In genomic region chr17:85067331-85067730, GRCm38 (mm10) we compare ENCODE assay signal across 16 mouse cellular contexts. TPM values are rescaled to one million over a fixed set of nuclear protein-coding genes. Genes with fewer than 3 reads are reported as not detected.
"Had no signal": no experiment of that assay in that cellular context is flagged by ENCODE, and none has a peak within 500 bp of the region (broad histone marks: within the 10 kb centered on the region; RNA-seq: fewer than 3 reads in every experiment).

No protein-coding gene starts in this region.

- H3K9me3 ChIP-seq: limb, embryonic 13.5 days; midbrain, embryonic 12.5 days; neural tube, embryonic 13.5 days had no signal

- DNase-seq: kidney, adult 11 months; kidney, adult 9 months; lung, adult 18-20 months; retina, postnatal 1 day; right cerebral cortex, postnatal 4 days; spleen, adult 18-20 months; thymus, adult 2 months; thymus, postnatal 25 days had no signal

- H3K27me3 ChIP-seq: limb, embryonic 13.5 days; midbrain, embryonic 12.5 days; neural tube, embryonic 13.5 days had no signal

- H3K4me3 ChIP-seq: left cerebral cortex, adult 2 months; limb, embryonic 13.5 days; midbrain, embryonic 12.5 days; neural tube, embryonic 13.5 days had no signal

- ATAC-seq: midbrain, embryonic 16.5 days had no signal

- H3K9ac ChIP-seq: limb, embryonic 13.5 days; liver, embryonic 14.5 days; midbrain, embryonic 12.5 days; neural tube, embryonic 13.5 days had no signal

- H3K4me2 ChIP-seq: limb, embryonic 13.5 days; midbrain, embryonic 12.5 days; neural tube, embryonic 13.5 days had no signal

- H3K27ac ChIP-seq: kidney, postnatal 0 days; left cerebral cortex, adult 2 months; limb, embryonic 13.5 days; liver, embryonic 14.5 days; midbrain, embryonic 12.5 days; neural tube, embryonic 13.5 days had no signal

RNA-seq across cellular contexts. Expression of gene Slc3a1, which starts 39.2 kb away (rescaled TPM):
- polyA plus RNA-seq: lung, embryonic 16.5 days had no signal
